Mouse (Mus musculus): Measurements from ENCODE around the gene Avpr1a. TPM values are rescaled to one million over a fixed set of nuclear protein-coding genes. Genes with fewer than 3 reads are reported as not detected.

Gene Avpr1a
- polyA plus RNA-seq (2015; fragmentation: Nextera tagmentation; extraction: Ambion mirVana): 11.8 and 13.5 TPM in 2 replicates

DNA sequence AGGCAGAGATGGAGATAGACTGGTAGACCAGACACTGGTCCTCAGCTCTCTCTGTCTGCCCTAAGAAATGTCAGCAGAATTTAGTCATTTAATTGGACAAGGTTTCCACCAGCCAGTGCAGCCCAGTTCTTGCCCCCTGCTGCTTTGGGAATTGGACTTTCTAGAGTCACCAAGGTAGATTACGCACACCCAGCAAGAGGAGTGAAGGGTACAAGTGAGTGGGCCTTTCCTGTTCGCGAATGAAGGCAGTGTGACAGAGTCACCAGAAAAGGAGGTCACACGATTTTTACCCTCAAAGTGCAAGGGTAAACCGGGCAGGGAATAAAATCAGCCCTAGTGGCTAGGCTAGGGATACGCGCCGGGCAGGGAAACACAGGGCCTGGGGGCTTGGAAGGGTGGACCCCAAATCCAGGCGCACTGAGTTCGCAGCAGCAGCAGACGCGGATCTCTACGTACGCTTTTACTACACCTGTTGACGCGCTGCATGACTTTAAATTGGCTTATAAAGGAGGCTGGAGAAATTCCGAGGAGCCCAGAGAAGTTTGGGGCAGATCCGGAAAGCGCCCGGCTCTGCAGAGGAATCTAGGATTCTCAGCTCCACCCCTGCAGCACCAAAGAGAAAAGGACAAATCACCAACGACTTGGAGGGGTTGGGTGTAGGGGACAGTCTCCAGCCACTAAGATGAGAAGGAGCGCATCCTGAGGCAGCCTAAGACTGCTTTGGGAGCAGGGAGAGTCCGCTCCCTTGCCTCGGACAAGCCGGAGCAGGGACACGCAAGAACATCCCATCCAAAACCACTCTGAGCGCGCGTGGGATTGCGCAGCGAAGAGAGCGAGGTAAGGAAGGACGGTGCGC lies at the start of gene Avpr1a:
TSS of gene Avpr1a (plus strand) at position 639 of the 856 bp plus-strand sequence.
- no peaks in the 10 kb centered on the region for H3K9me3 ChIP-seq
- 5% methylated on average over 34 of the region's 34 CpGs for WGBS
- H3K9ac ChIP-seq: peak within 1 kb of the TSS; percentile 23; the same call in 1 of the 2 replicates
- no peaks in the 10 kb centered on the region for H3K36me3 ChIP-seq
- H3K27ac ChIP-seq: peak within 1 kb of the TSS; percentile 4; the same call in 1 of the 2 replicates
- H3K4me2 ChIP-seq: peak within 1 kb of the TSS; percentile 66
- ATAC-seq (ENCODE audit: insufficient read depth, low FRiP score, low read depth): 0 out of 2 replicates have a peak, but pooled peaks have one; percentile 10
- H3K4me3 ChIP-seq (replicated peaks): peak within 1 kb of the TSS; percentile 44
- H3K27me3 ChIP-seq (replicated peaks): peaks cover 14% of the 10 kb centered on the region; the same call in 1 of the 2 replicates
- H3K4me1 ChIP-seq: no peaks in the 10 kb centered on the region

DNA sequence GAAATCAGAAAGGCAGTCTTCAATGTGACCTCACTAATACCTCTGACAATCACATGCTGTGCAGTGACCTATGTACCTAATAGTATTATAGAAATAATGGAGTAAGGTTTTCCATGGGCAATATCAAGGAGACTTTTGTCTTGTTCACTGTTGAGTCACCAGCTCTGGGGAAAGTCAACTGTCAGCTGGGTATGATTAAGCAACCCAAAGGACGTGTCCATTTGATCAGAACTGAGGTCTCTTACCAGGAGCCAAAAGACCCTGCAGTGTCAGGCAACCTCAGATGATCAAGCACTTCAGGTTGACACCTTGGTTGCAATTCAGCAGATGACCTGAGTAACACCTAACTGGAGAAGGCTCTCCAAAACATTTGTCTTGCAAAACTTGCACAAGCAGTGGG lies 46.0 kb upstream of the Avpr1a start:
- no peak overlapping the region for H3K4me2 ChIP-seq
- H3K27ac ChIP-seq: no peak overlapping the region
- 41% methylated on average over 1 of the region's 1 CpGs for WGBS
- ATAC-seq (ENCODE audit: insufficient read depth, low FRiP score, low read depth): no peak
- H3K36me3 ChIP-seq: no peaks in the 10 kb centered on the region
- no peaks in the 10 kb centered on the region for H3K27me3 ChIP-seq (replicated peaks)
- H3K9me3 ChIP-seq: no peaks in the 10 kb centered on the region
- no peaks in the 10 kb centered on the region for H3K4me1 ChIP-seq
- no peak overlapping the region for H3K9ac ChIP-seq
- H3K4me3 ChIP-seq (replicated peaks): no peak overlapping the region

DNA sequence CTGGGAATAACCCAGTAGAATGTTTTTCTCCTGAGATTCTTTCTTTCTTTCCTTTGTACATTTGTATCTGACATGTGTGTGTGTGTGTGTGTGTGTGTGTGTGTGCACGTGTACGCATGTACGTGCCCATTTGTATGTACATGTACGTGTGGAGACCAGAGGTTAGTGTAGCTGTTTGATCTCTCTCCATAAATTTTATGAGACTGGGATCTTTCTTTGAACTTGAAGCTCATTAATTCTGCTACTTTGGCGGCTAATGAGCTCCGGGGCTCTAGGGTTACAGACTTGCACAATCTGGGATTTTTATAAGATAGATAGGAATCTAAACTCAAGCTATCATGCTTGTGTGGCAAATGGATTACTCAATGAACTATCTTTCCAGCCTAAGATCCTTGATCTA lies 42.0 kb upstream of the Avpr1a start:
- no peaks in the 10 kb centered on the region for H3K36me3 ChIP-seq
- H3K9ac ChIP-seq: no peak overlapping the region
- no peak overlapping the region for H3K4me2 ChIP-seq
- no peak overlapping the region for H3K27ac ChIP-seq
- no peak overlapping the region for H3K4me3 ChIP-seq (replicated peaks)
- WGBS: 76% methylated on average over 6 of the region's 6 CpGs
- H3K9me3 ChIP-seq: no peaks in the 10 kb centered on the region
- no peak for ATAC-seq (ENCODE audit: insufficient read depth, low FRiP score, low read depth)
- no peaks in the 10 kb centered on the region; the same call in 1 of the 2 replicates for H3K4me1 ChIP-seq
- no peaks in the 10 kb centered on the region for H3K27me3 ChIP-seq (replicated peaks)

- 61% methylated on average over 7 of the region's 7 CpGs for WGBS
- H3K27me3 ChIP-seq (replicated peaks): no peaks in the 10 kb centered on the region
- ATAC-seq (ENCODE audit: insufficient read depth, low FRiP score, low read depth): no peak
- H3K27ac ChIP-seq: no peak overlapping the region
- H3K9ac ChIP-seq: no peak overlapping the region
- H3K4me1 ChIP-seq: no peaks in the 10 kb centered on the region; the same call in 1 of the 2 replicates
- no peak overlapping the region for H3K4me3 ChIP-seq (replicated peaks)
- H3K4me2 ChIP-seq: no peak overlapping the region
- H3K36me3 ChIP-seq: no peaks in the 10 kb centered on the region
- no peaks in the 10 kb centered on the region for H3K9me3 ChIP-seq
Observed at GRCm38 (mm10) chr10:122408697-122409409, 39.4 kb upstream of the Avpr1a start.

GRCm38 (mm10) chr10:122410791-122411190 lies 37.5 kb upstream of the Avpr1a start:
- ATAC-seq (ENCODE audit: insufficient read depth, low FRiP score, low read depth): no peak
- WGBS: 70% methylated on average over 2 of the region's 2 CpGs

DNA sequence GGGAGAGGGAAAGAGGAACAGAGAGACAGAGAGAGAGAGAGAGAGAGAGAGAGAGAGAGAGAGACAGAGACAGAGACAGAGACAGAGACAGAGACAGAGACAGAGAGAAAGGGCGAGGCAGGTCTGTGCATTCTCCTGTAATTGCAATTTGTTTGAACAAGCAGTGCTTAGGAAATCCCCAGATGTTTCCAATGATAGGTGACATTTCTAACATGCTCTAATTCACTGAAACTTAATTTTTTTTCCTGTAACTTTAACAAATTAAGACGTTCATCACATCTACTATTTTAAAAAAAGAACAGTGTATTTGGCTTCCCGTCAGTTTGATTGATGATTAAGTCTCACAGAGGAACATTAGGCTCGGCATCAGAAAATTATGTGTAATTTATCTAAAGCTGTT lies 15.6 kb upstream of the Avpr1a start:
- Histone ChIP-seq H3K4me1 (no peaks in the 10 kb centered on the region), H3K4me2 (no peak overlapping the region), H3K27me3 (replicated peaks) (no peaks in the 10 kb centered on the region), H3K9ac (no peak overlapping the region), H3K9me3 (no peaks in the 10 kb centered on the region), H3K36me3 (no peaks in the 10 kb centered on the region), H3K27ac (no peak overlapping the region), H3K4me3 (replicated peaks) (no peak overlapping the region)
- ATAC-seq (ENCODE audit: insufficient read depth, low FRiP score, low read depth): no peak
- 20% methylated on average over 4 of the region's 4 CpGs for WGBS

More at GRCm38 (mm10) chr10:122410791-122411190, 37.5 kb upstream of the Avpr1a start:
- H3K9ac ChIP-seq: no peak overlapping the region
- H3K27ac ChIP-seq: no peak overlapping the region
- no peaks in the 10 kb centered on the region for H3K9me3 ChIP-seq
- no peaks in the 10 kb centered on the region for H3K36me3 ChIP-seq
- H3K4me1 ChIP-seq: no peaks in the 10 kb centered on the region; the same call in 1 of the 2 replicates
- no peaks in the 10 kb centered on the region for H3K27me3 ChIP-seq (replicated peaks)
- no peak overlapping the region for H3K4me2 ChIP-seq
- no peak overlapping the region for H3K4me3 ChIP-seq (replicated peaks)

- 14% methylated on average over 10 of the region's 10 CpGs for whole genome bisulfite sequencing
- no peaks in the 10 kb centered on the region for H3K4me1 ChIP-seq
- no peak overlapping the region for H3K27ac ChIP-seq
- no peak overlapping the region; the same call in 1 of the 2 replicates for H3K4me2 ChIP-seq
- no peak overlapping the region for H3K4me3 ChIP-seq (replicated peaks)
- no peak for ATAC-seq (ENCODE audit: insufficient read depth, low FRiP score, low read depth)
- no peaks in the 10 kb centered on the region for H3K9me3 ChIP-seq
- peaks cover 14% of the 10 kb centered on the region; the same call in 1 of the 2 replicates for H3K27me3 ChIP-seq (replicated peaks)
- no peak overlapping the region for H3K9ac ChIP-seq
- no peaks in the 10 kb centered on the region for H3K36me3 ChIP-seq
Observed at GRCm38 (mm10) chr10:122447275-122447674, 1.0 kb upstream of the Avpr1a start.

- Histone ChIP-seq H3K9ac (peak overlapping the region; percentile 23; the same call in 1 of the 2 replicates), H3K4me2 (peak overlapping the region; percentile 66), H3K27me3 (replicated peaks) (peaks cover 14% of the 10 kb centered on the region; the same call in 1 of the 2 replicates), H3K4me1 (no peaks in the 10 kb centered on the region), H3K27ac (peak overlapping the region; percentile 4; the same call in 1 of the 2 replicates), H3K9me3 (no peaks in the 10 kb centered on the region), H3K4me3 (replicated peaks) (peak overlapping the region; percentile 44), H3K36me3 (no peaks in the 10 kb centered on the region)
- WGBS: 1% methylated on average over 70 of the region's 70 CpGs
- peak; percentile 10; the same call in 1 of the 2 replicates for ATAC-seq (ENCODE audit: insufficient read depth, low FRiP score, low read depth)
Observed at GRCm38 (mm10) chr10:122448717-122449611, 665 bp downstream of the Avpr1a start.

DNA sequence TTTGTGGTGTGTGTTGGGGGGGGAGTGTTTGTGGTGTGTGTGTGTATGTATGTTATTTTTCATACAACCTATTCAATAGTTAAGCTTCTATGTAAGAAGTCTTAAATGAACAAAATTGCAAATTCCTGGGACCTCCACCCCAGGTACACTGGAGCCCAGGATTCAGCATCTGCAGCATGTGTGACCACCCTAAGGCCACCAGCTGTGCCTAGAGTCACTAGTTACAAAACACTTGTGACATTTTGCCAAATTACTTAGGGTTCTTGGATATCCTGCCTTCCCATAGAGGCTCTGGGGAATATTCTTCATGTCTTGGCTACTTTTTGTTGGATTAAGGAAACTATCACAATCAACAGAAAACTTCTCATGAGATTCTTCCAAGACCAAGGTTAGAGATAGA lies 1.6 kb downstream of the Avpr1a start:
- H3K27ac ChIP-seq: no peak overlapping the region
- H3K9me3 ChIP-seq: no peaks in the 10 kb centered on the region
- H3K4me3 ChIP-seq (replicated peaks): peak overlapping the region; percentile 44
- H3K36me3 ChIP-seq: no peaks in the 10 kb centered on the region
- peaks cover 14% of the 10 kb centered on the region; the same call in 1 of the 2 replicates for H3K27me3 ChIP-seq (replicated peaks)
- H3K4me1 ChIP-seq: no peaks in the 10 kb centered on the region
- H3K4me2 ChIP-seq: peak overlapping the region; percentile 66
- no peak overlapping the region for H3K9ac ChIP-seq
- no peak for ATAC-seq (ENCODE audit: insufficient read depth, low FRiP score, low read depth)

GRCm38 (mm10) chr10:122453466-122453865 lies 5.2 kb downstream of the Avpr1a start:
- no peak for ATAC-seq (ENCODE audit: insufficient read depth, low FRiP score, low read depth)
- no peaks in the 10 kb centered on the region for H3K9me3 ChIP-seq
- H3K27ac ChIP-seq: no peak overlapping the region
- no peaks in the 10 kb centered on the region for H3K4me1 ChIP-seq
- no peaks in the 10 kb centered on the region for H3K36me3 ChIP-seq
- WGBS: 64% methylated on average over 3 of the region's 3 CpGs
- no peak overlapping the region for H3K4me3 ChIP-seq (replicated peaks)
- peaks cover 11% of the 10 kb centered on the region; the same call in 1 of the 2 replicates for H3K27me3 ChIP-seq (replicated peaks)
- H3K9ac ChIP-seq: no peak overlapping the region
- H3K4me2 ChIP-seq: no peak overlapping the region

GRCm38 (mm10) chr10:122455793-122456192 lies 7.5 kb downstream of the Avpr1a start:
- ATAC-seq (ENCODE audit: insufficient read depth, low FRiP score, low read depth): no peak
- 85% methylated on average over 11 of the region's 11 CpGs for WGBS
- no peak overlapping the region for H3K27ac ChIP-seq
- H3K4me3 ChIP-seq (replicated peaks): no peak overlapping the region
- H3K4me1 ChIP-seq: no peaks in the 10 kb centered on the region
- no peaks in the 10 kb centered on the region for H3K36me3 ChIP-seq
- no peak overlapping the region for H3K9ac ChIP-seq
- no peaks in the 10 kb centered on the region for H3K27me3 ChIP-seq (replicated peaks)
- no peaks in the 10 kb centered on the region for H3K9me3 ChIP-seq
- H3K4me2 ChIP-seq: no peak overlapping the region

Measured in stomach, embryonic 15.5 days (tissue).